Mouse (Mus musculus): Measurements from ENCODE around the gene Man1a2. TPM values are rescaled to one million over a fixed set of nuclear protein-coding genes. Genes with fewer than 3 reads are reported as not detected.

Man1a2 gene
- polyA plus RNA-seq, 1 experiment from 2014 or later, result 61.3 TPM

- WGBS, result 76% methylated on average over 8 of the region's 8 CpGs
These were observed 170.1 kb downstream of the Man1a2 start for GRCm38 (mm10) chr3:100515093-100515753.

More at GRCm38 (mm10) chr3:100515093-100515753, 170.1 kb downstream of the Man1a2 start:
- Histone ChIP-seq H3K9ac (replicated peaks) (no peak overlapping the region), H3K27me3 (no peaks in the 10 kb centered on the region), H3K9me3 (no peaks in the 10 kb centered on the region), H3K27ac (replicated peaks) (no peak overlapping the region), H3K4me3 (no peak overlapping the region), H3K4me1 (no peaks in the 10 kb centered on the region), H3K4me2 (replicated peaks) (no peak overlapping the region), H3K36me3 (no peaks in the 10 kb centered on the region)
- ATAC-seq (ENCODE audit: low FRiP score, low read depth), result no peak

Other genes with a start within 250 kb of the Man1a2 start
- 8.0 and 9.1 TPM in 2 replicates for gene Tent5c, start 196.2 kb downstream of the Man1a2 start, polyA plus RNA-seq (2016; fragmentation: Nextera tagmentation; extraction: Ambion mirVana)
- gene Vtcn1, start 140.0 kb upstream of the Man1a2 start, polyA plus RNA-seq (2016; fragmentation: Nextera tagmentation; extraction: Ambion mirVana), result 0.17 TPM in 1 of 2 replicates, not detected in the other
- 6.1 and 8.0 TPM in 2 replicates for gene Trim45, start 236.7 kb upstream of the Man1a2 start, polyA plus RNA-seq (2016; fragmentation: Nextera tagmentation; extraction: Ambion mirVana)